Mouse (Mus musculus) kidney, postnatal 0 days (tissue): Measurements from ENCODE around the gene Ppp2r5a. TPM values are rescaled to one million over a fixed set of nuclear protein-coding genes. Genes with fewer than 3 reads are reported as not detected.

Experiments used
- ATAC-seq: fragments of 200-750 bp; cut with Nextera tagmentation; replicated peaks from 2 replicates; pipeline ENCODE4 v1.8.0; 2017; ENCODE audit warnings: low read depth, moderate number of reproducible peaks, moderate TSS enrichment, moderate library complexity; ENCODE audit not compliant: low FRiP score
- DNase-seq: peaks from one replicate; pipeline ENCODE4 v3.0.0-alpha.2; 2016; ENCODE audit warnings: low spot score
- H3K27ac ChIP-seq: fragments of 300-500 bp; sonication (generic); 2 replicates; pipeline ENCODE4 v1.5.1; 2014; ENCODE audit warnings: mild to moderate bottlenecking
- H3K27me3 ChIP-seq: fragments of 300-500 bp; sonication (generic); 2 replicates; pipeline ENCODE4 v1.6.1; 2014; ENCODE audit warnings: low read length, mixed read lengths; ENCODE audit not compliant: insufficient read depth
- H3K36me3 ChIP-seq: fragments of 300-500 bp; sonication (generic); 2 replicates; pipeline ENCODE4 v1.6.1; 2014; ENCODE audit warnings: low read length, mixed read lengths; ENCODE audit not compliant: insufficient read depth
- H3K4me1 ChIP-seq: fragments of 300-500 bp; sonication (generic); replicated peaks from 2 replicates; pipeline ENCODE4 v1.6.1; 2014; ENCODE audit warnings: antibody characterized with exemption, low read length, mixed read lengths; ENCODE audit not compliant: insufficient read depth
- H3K4me2 ChIP-seq: fragments of 300-500 bp; sonication (generic); 2 replicates; pipeline ENCODE4 v1.6.1; 2014; ENCODE audit warnings: mild to moderate bottlenecking, low read length, moderate library complexity, mixed read lengths
- H3K4me3 ChIP-seq: fragments of 300-500 bp; sonication (generic); replicated peaks from 2 replicates; pipeline ENCODE4 v1.5.1; 2014; ENCODE audit warnings: low read depth, low read length
- H3K9ac ChIP-seq: fragments of 300-500 bp; sonication (generic); 2 replicates; pipeline ENCODE4 v1.6.1; 2014; ENCODE audit warnings: low read depth, low read length
- H3K9me3 ChIP-seq: fragments of 300-500 bp; sonication (generic); replicated peaks from 2 replicates; pipeline ENCODE4 v1.6.1; 2016; ENCODE audit warnings: low read length, inconsistent platforms, mixed read lengths
- CTCF ChIP-seq: IDR thresholded peaks from 2 replicates; pipeline ENCODE4 v1.5.1; 2016; ENCODE audit warnings: antibody characterized with exemption, low read depth, mild to moderate bottlenecking, moderate library complexity
- WGBS: fragments of 180-500 bp; shearing (Covaris S2); extraction: QIAGEN DNeasy Blood & Tissue Kit; methylation state at CpG from one replicate; pipeline ENCODE4 v1.1.7; 2014; 5-methylcytosine and 5-hydroxymethylcytosine counted together
- polyA plus RNA-seq: library from polyadenylated mRNA; unstranded; fragments of >200 nt; fragmentation: Nextera tagmentation; extraction: Ambion mirVana; gene quantifications from 2 replicates; pipeline ENCODE4 v1.2.1, GENCODE M21; 2015

Ppp2r5a gene
- polyA plus RNA-seq, 1 experiment from 2014 or later: 39.8 TPM

DNA sequence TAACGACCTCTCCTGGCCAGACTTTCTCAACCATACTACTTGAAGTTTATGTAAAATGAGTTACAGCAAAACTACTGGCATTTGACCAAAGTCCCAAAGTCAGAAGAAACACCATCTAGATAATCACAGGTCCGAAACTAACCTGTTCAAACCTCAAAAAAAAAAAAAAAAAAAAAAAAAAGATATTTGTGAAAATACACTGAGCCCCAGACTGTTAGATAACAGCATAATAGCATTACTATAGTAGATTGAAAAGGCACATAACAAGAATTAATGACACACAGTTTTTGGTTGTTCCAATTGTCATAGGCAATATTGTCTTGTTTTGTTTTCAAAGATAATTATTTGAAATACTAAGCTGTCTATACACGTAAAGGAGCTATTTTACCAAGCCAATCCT, 9.5 kb downstream of the Ppp2r5a start:
- H3K4me3 ChIP-seq: no peak overlapping the region
- H3K9me3 ChIP-seq: no peaks in the 10 kb centered on the region
- 68% methylated on average over 3 of the region's 3 CpGs for WGBS
- H3K4me1 ChIP-seq: no peaks in the 10 kb centered on the region
- H3K27me3 ChIP-seq: no peaks in the 10 kb centered on the region
- DNase-seq (no peak), ATAC-seq (no peak)
- H3K27ac ChIP-seq: no peak overlapping the region
- TF ChIP-seq CTCF: no peak
- no peak overlapping the region for H3K9ac ChIP-seq
- no peaks in the 10 kb centered on the region for H3K36me3 ChIP-seq
- H3K4me2 ChIP-seq: no peak overlapping the region

DNA sequence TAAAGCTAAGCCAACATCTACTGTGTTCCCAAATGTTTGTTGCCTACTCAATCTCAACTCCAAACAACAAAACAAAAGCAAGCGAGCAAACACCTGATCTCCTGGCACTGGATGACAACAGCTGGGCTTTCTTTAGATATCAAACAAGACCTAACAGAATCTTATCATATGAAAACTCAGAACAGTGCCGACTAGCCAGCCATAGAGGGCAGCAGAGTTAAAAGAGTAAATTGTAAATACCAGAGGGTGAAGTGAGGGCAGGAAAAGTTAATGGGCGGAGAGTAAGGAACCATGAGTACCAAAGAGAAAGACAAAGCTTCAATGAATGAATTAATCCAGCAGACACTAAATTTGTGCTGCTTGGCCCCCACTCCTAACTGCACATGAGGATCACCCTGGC, 11.8 kb downstream of the Ppp2r5a start:
- peak; percentile 87 for TF ChIP-seq CTCF
- Histone ChIP-seq H3K9ac (no peak overlapping the region), H3K4me1 (no peaks in the 10 kb centered on the region), H3K4me2 (no peak overlapping the region), H3K36me3 (no peaks in the 10 kb centered on the region), H3K4me3 (no peak overlapping the region), H3K9me3 (no peaks in the 10 kb centered on the region), H3K27ac (no peak overlapping the region), H3K27me3 (no peaks in the 10 kb centered on the region)
- WGBS: 21% methylated on average over 3 of the region's 3 CpGs
- ATAC-seq: no peak; the same call in 1 of the 2 replicates
- peak; percentile 94 for DNase-seq

DNA sequence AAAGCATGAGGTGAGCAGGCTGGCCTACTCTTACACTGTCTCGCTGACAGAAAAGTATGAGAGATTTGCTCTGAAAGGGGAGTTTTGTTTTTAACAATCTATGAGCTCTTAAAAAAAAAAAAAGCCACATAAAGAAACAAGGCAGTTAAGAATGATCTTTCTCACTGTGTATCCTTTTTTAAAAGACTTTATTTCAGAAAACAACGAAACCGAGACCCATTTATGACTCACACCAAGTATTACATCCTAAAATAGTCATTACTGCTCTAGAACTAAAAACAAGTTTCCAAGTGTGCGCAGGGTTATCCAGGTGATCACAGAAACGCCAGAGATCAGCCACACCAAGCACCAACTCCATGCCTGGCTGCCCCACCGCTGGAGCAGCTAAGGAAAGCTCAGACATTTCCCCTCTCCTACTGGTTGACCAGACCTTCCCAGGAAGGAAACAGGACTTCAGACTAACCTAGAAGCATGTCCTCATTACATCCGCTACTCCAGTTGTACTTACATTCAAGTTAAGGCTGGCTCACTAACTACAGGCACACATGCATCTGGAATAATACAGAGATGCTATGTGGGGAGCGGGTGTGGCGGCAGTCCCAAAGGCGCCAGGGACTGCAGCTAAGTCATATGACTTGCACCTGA, 18.2 kb downstream of the Ppp2r5a start:
- Histone ChIP-seq H3K9me3 (no peaks in the 10 kb centered on the region), H3K9ac (no peak overlapping the region), H3K36me3 (no peaks in the 10 kb centered on the region), H3K4me2 (no peak overlapping the region), H3K4me3 (no peak overlapping the region), H3K27ac (no peak overlapping the region), H3K27me3 (no peaks in the 10 kb centered on the region), H3K4me1 (no peaks in the 10 kb centered on the region)
- no peak for TF ChIP-seq CTCF
- WGBS: 92% methylated on average over 10 of the region's 10 CpGs
- ATAC-seq (no peak), DNase-seq (no peak)

GRCm38 (mm10) chr1:191381955-191382736, 20.9 kb downstream of the Ppp2r5a start:
- H3K4me2 ChIP-seq: no peak overlapping the region
- H3K36me3 ChIP-seq: no peaks in the 10 kb centered on the region
- TF ChIP-seq CTCF: no peak
- ATAC-seq: no peak
- H3K4me3 ChIP-seq: no peak overlapping the region
- H3K4me1 ChIP-seq: no peaks in the 10 kb centered on the region
- no peak for DNase-seq
- H3K9ac ChIP-seq: no peak overlapping the region
- no peaks in the 10 kb centered on the region for H3K9me3 ChIP-seq
- no peak overlapping the region for H3K27ac ChIP-seq
- WGBS: 81% methylated on average over 11 of the region's 11 CpGs
- no peaks in the 10 kb centered on the region for H3K27me3 ChIP-seq

GRCm38 (mm10) chr1:191380843-191381242, 22.2 kb downstream of the Ppp2r5a start:
- Histone ChIP-seq H3K27ac (no peak overlapping the region), H3K4me1 (no peaks in the 10 kb centered on the region), H3K9me3 (no peaks in the 10 kb centered on the region), H3K36me3 (no peaks in the 10 kb centered on the region), H3K4me3 (no peak overlapping the region), H3K4me2 (no peak overlapping the region), H3K9ac (no peak overlapping the region), H3K27me3 (no peaks in the 10 kb centered on the region)
- ATAC-seq: no peak
- no peak for DNase-seq
- TF ChIP-seq CTCF: no peak
- 87% methylated on average over 3 of the region's 3 CpGs for WGBS

GRCm38 (mm10) chr1:191378080-191378479, 25.0 kb downstream of the Ppp2r5a start:
- ATAC-seq (no peak), DNase-seq (no peak)
- no peaks in the 10 kb centered on the region for H3K9me3 ChIP-seq
- H3K9ac ChIP-seq: no peak overlapping the region
- H3K36me3 ChIP-seq: no peaks in the 10 kb centered on the region
- TF ChIP-seq CTCF: no peak
- WGBS: 97% methylated on average over 2 of the region's 2 CpGs
- no peaks in the 10 kb centered on the region for H3K4me1 ChIP-seq
- no peaks in the 10 kb centered on the region for H3K27me3 ChIP-seq
- H3K27ac ChIP-seq: no peak overlapping the region
- H3K4me3 ChIP-seq: no peak overlapping the region
- no peak overlapping the region for H3K4me2 ChIP-seq
